11 mouse cellular contexts compared by ENCODE assay signal in genomic region chr6:89000359-89000758, GRCm38 (mm10).
A peak's percentile ranks its signal among the peaks of the same experiment; 100 is the strongest.
DNase-seq lines count a peak whose midpoint lies in the region; ATAC-seq and TF ChIP-seq lines count a peak whose summit lies in the region.
"Had no signal": no experiment of that assay in that cellular context is flagged by ENCODE, and none has a peak within 500 bp of the region (broad histone marks: within the 10 kb centered on the region; RNA-seq: fewer than 3 reads in every experiment).

No protein-coding gene starts in this region.

- no peak overlapping the region for H3K4me3 ChIP-seq in embryonic facial prominence, embryonic 15.5 days (replicated peaks)
- no peak overlapping the region for H3K4me3 ChIP-seq in midbrain, postnatal 0 days (ENCODE audit: low read depth, low read length)
- H3K4me3 ChIP-seq: liver, embryonic 13.5 days had no signal

- H3K4me2 ChIP-seq in embryonic facial prominence, embryonic 15.5 days (replicated peaks) = peak overlapping the region; percentile 29; the same call in 1 of the 2 replicates
- peak overlapping the region; percentile 26; the same call in 1 of the 2 replicates for H3K4me2 ChIP-seq in midbrain, postnatal 0 days (ENCODE audit: low read depth, low read length, poor library complexity, severe bottlenecking)
- H3K4me2 ChIP-seq: liver, embryonic 13.5 days had no signal

- 31% methylated on average over 14 of the region's 14 CpGs for WGBS in embryonic facial prominence, embryonic 15.5 days
- 10% methylated on average over 14 of the region's 14 CpGs for WGBS in midbrain, postnatal 0 days

- no peaks in the 10 kb centered on the region for H3K9me3 ChIP-seq in embryonic facial prominence, embryonic 15.5 days (replicated peaks)
- H3K9me3 ChIP-seq in midbrain, postnatal 0 days (ENCODE audit: low read length) = no peaks in the 10 kb centered on the region
- H3K9me3 ChIP-seq: G1E; liver, embryonic 13.5 days had no signal

- no peak for TF ChIP-seq CTCF in midbrain, postnatal 0 days (IDR thresholded peaks at IDR 0.05)

- no peaks in the 10 kb centered on the region for H3K36me3 ChIP-seq in embryonic facial prominence, embryonic 15.5 days
- H3K36me3 ChIP-seq in midbrain, postnatal 0 days (ENCODE audit: insufficient read depth, low read length) = no peaks in the 10 kb centered on the region
- H3K36me3 ChIP-seq: G1E; liver, embryonic 13.5 days had no signal

- no peaks in the 10 kb centered on the region for H3K27me3 ChIP-seq in embryonic facial prominence, embryonic 15.5 days
- no peaks in the 10 kb centered on the region for H3K27me3 ChIP-seq in midbrain, postnatal 0 days (ENCODE audit: insufficient read depth, low read length)
- H3K27me3 ChIP-seq: liver, embryonic 13.5 days had no signal

- H3K27ac ChIP-seq in embryonic facial prominence, embryonic 15.5 days (replicated peaks) = no peak overlapping the region
- H3K27ac ChIP-seq in midbrain, postnatal 0 days (ENCODE audit: low read depth, low read length) = peak overlapping the region; percentile 12; the same call in 1 of the 2 replicates
- H3K27ac ChIP-seq: liver, embryonic 13.5 days had no signal

- ATAC-seq in embryonic facial prominence, embryonic 15.5 days (ENCODE audit: insufficient number of reproducible peaks, low FRiP score, low TSS enrichment, low read depth) = no peak
- no peak for ATAC-seq in midbrain, postnatal 0 days (ENCODE audit: low FRiP score)

- no peak overlapping the region for H3K9ac ChIP-seq in embryonic facial prominence, embryonic 15.5 days
- H3K9ac ChIP-seq in midbrain, postnatal 0 days (replicated peaks; ENCODE audit: low read length, poor library complexity, severe bottlenecking) = no peak overlapping the region
- H3K9ac ChIP-seq: liver, embryonic 13.5 days had no signal

- peak; percentile 40 to 42 for DNase-seq in heart, adult 18-20 months
- DNase-seq in heart, postnatal 4 days = no peak
- DNase-seq in kidney, postnatal 14 days = peak; percentile 30
- no peak for DNase-seq in midbrain, postnatal 0 days (ENCODE audit: low spot score)
- no peak for DNase-seq in layer of hippocampus, postnatal 14 days (ENCODE audit: low spot score in 2 of 2)
- no peak for DNase-seq in layer of hippocampus, postnatal 25 days (ENCODE audit: extremely low spot score in 1 of 2, low spot score in 1 of 2)
- no peak for DNase-seq in c-Kit-positive CD71-positive TER-119-positive erythroid progenitor cells, embryonic 14.5 days (ENCODE audit: low spot score)
- DNase-seq: gastrocnemius, postnatal 36 days; liver, embryonic 13.5 days had no signal

- no peaks in the 10 kb centered on the region for H3K4me1 ChIP-seq in embryonic facial prominence, embryonic 15.5 days
- no peaks in the 10 kb centered on the region for H3K4me1 ChIP-seq in midbrain, postnatal 0 days (ENCODE audit: insufficient read depth, low read length)
- H3K4me1 ChIP-seq: liver, embryonic 13.5 days had no signal

Comparison
In these comparisons a context has a peak if more than half of its experiments do, and no peak if none do; other contexts are left out.
1. DNase-seq: peak in heart, adult 18-20 months (2 of 2) and kidney, postnatal 14 days (single experiment); none in heart, postnatal 4 days (single experiment), midbrain, postnatal 0 days (single experiment), layer of hippocampus, postnatal 14 days (0 of 2), layer of hippocampus, postnatal 25 days (0 of 2) and c-Kit-positive CD71-positive TER-119-positive erythroid progenitor cells, embryonic 14.5 days (single experiment).